In genomic region chr6:118179316-118180084, GRCm38 (mm10) we compare ENCODE assay signal across 8 mouse cellular contexts. TPM values are rescaled to one million over a fixed set of nuclear protein-coding genes. Genes with fewer than 3 reads are reported as not detected.
DNase-seq lines count a peak whose midpoint lies in the region; ATAC-seq lines count a peak whose summit lies in the region.

No protein-coding gene starts in this region.

- peak; percentile 79 for ATAC-seq in midbrain, embryonic 12.5 days (ENCODE audit: low FRiP score, low read depth)

- H3K4me1 ChIP-seq in embryonic facial prominence, embryonic 10.5 days: no peaks in the 10 kb centered on the region
- H3K4me1 ChIP-seq in midbrain, embryonic 12.5 days: no peaks in the 10 kb centered on the region

- no peaks in the 10 kb centered on the region for H3K27me3 ChIP-seq in embryonic facial prominence, embryonic 10.5 days (replicated peaks; ENCODE audit: low read depth, poor library complexity, severe bottlenecking)
- H3K27me3 ChIP-seq in midbrain, embryonic 12.5 days: no peaks in the 10 kb centered on the region

- WGBS in embryonic facial prominence, embryonic 10.5 days: 64% methylated on average over 13 of the region's 13 CpGs
- WGBS in midbrain, embryonic 12.5 days: 60% methylated on average over 13 of the region's 13 CpGs

- H3K9me3 ChIP-seq in embryonic facial prominence, embryonic 10.5 days: no peaks in the 10 kb centered on the region
- H3K9me3 ChIP-seq in midbrain, embryonic 12.5 days: no peaks in the 10 kb centered on the region

- H3K4me2 ChIP-seq in midbrain, embryonic 12.5 days (replicated peaks): no peak overlapping the region

- intact Hi-C loops in left cerebral cortex, postnatal 4 days (cut with DNase I): loop anchor here (1.0 kb wide), 1 partner anchor 200 kb away; no protein-coding TSS in a partner anchor

- H3K27ac ChIP-seq in embryonic facial prominence, embryonic 10.5 days (replicated peaks): no peak overlapping the region
- H3K27ac ChIP-seq in midbrain, embryonic 12.5 days (replicated peaks): no peak overlapping the region

- H3K9ac ChIP-seq in midbrain, embryonic 12.5 days (replicated peaks): no peak overlapping the region

- no peak overlapping the region for H3K4me3 ChIP-seq in embryonic facial prominence, embryonic 10.5 days
- no peak overlapping the region for H3K4me3 ChIP-seq in midbrain, embryonic 12.5 days

- H3K36me3 ChIP-seq in embryonic facial prominence, embryonic 10.5 days (replicated peaks): no peaks in the 10 kb centered on the region
- no peaks in the 10 kb centered on the region for H3K36me3 ChIP-seq in midbrain, embryonic 12.5 days

- peak; percentile 88 for DNase-seq in 3T3-L1 (ENCODE audit: low read depth, low spot score)
- DNase-seq in adrenal gland, postnatal 14 days: peak; percentile 84
- DNase-seq in embryonic facial prominence, embryonic 10.5 days (ENCODE audit: low spot score): peak; percentile 78
- peak; percentile 76 to 81 for DNase-seq in heart, adult 18-20 months
- peak; percentile 59 for DNase-seq in kidney, adult 11 months
- peak; percentile 76 for DNase-seq in left cerebral cortex, postnatal 4 days
- peak; percentile 85 for DNase-seq in skeletal muscle tissue, adult 2 months (ENCODE audit: low read depth, low spot score)

RNA-seq across cellular contexts. Expression of gene Ret, which starts 18.0 kb away (rescaled TPM):
- total RNA-seq in adrenal gland, postnatal 14 days (2021): 5.3 and 7.7 TPM in 2 replicates
- 1.2 and 3.1 TPM in 2 replicates for polyA plus RNA-seq in embryonic facial prominence, embryonic 10.5 days (2016; fragmentation: Nextera tagmentation; extraction: Ambion mirVana)
- 1 to 10 TPM; 3.3 to 5.3 TPM for total RNA-seq in heart, adult 18-20 months (2021)
- total RNA-seq in left cerebral cortex, postnatal 4 days (2021): 1 to 10 TPM; 5.1 to 6.6 TPM
- 2.9 and 3.8 TPM in 2 replicates for polyA plus RNA-seq in midbrain, embryonic 12.5 days (2016; fragmentation: Nextera tagmentation; extraction: Ambion mirVana)

RNA-seq across cellular contexts. Expression of gene Csgalnact2, which starts 40.6 kb away (rescaled TPM):
- total RNA-seq in adrenal gland, postnatal 14 days (2021): 16.8 and 17.4 TPM in 2 replicates
- polyA plus RNA-seq in embryonic facial prominence, embryonic 10.5 days (2016; fragmentation: Nextera tagmentation; extraction: Ambion mirVana): 6.6 TPM in 2 replicates
- total RNA-seq in heart, adult 18-20 months (2021): 10 to 100 TPM; 17.5 to 17.9 TPM
- total RNA-seq in left cerebral cortex, postnatal 4 days (2021): 10 to 100 TPM; 13.4 to 14.0 TPM
- polyA plus RNA-seq in midbrain, embryonic 12.5 days (2016; fragmentation: Nextera tagmentation; extraction: Ambion mirVana): 8.5 and 8.6 TPM in 2 replicates
